Mouse (Mus musculus) olfactory bulb, adult 2 months (tissue): ENCODE data around the gene Zfp865.

Experiments
- CTCF ChIP-seq: fragments of 200-500 bp; IDR thresholded peaks from 2 replicates; pipeline ENCODE4 v1.5.1; 2012; ENCODE audit warnings: low read depth, mild to moderate bottlenecking, low read length, moderate library complexity; ENCODE audit not compliant: insufficient read depth
- POLR2A ChIP-seq: fragments of 200-500 bp; IDR thresholded peaks from 2 replicates; pipeline ENCODE4 v1.6.1; 2012; ENCODE audit warnings: mild to moderate bottlenecking, low read depth, low read length, moderate library complexity; ENCODE audit not compliant: insufficient read depth

DNA sequence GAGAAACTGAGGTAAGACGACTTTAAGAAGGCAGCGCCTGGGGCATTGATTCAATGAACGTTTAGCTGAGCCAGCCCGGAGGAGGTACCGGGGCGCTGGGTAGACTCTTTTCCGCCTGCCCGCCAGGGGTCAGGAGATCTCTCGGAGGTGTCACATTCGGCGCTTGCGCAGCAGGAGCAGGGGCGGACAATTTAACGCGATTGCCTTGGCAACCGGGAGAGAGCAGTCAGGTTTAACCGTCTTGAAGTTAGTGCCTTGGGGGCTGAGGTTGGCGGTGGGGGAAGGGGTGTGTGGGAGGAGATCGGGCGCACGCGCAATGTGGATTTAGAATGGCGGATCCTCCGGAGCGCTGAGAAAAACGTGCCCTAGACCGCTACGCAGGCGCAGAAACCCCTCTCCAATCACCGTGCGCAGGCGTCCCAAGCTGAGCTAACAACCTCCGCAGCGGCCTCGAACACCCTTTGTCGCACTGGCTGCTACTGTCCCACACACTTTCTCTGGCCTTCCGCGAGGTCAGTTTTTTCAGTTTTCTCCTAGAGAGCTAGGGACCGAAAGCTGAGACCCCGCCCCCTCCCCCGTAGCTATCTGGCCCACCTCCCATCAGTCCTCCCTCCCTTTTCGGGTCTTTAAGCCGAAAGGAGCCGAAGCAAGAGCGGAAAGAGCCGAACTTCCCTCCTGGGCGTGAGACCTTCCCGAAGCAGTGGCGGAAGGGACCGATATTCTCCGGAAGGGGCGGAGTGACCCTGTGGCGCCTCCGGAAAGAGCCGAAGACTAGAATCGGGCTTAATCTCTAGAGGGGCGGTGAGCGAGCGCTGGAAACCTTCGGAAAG is 41.0 kb downstream of the Zfp865 start:
- peak; percentile 46 for TF ChIP-seq POLR2A
- TF ChIP-seq CTCF: peak; percentile 70
